Mouse (Mus musculus) lung, adult 2 months (tissue): ENCODE results near the gene Adgrv1. TPM values are rescaled to one million over a fixed set of nuclear protein-coding genes. Genes with fewer than 3 reads are reported as not detected.

ENCODE experiments used
- DNase-seq: peaks from one replicate; pipeline ENCODE4 v3.0.0; 2022
- H3K4me1 ChIP-seq: fragments of 200-500 bp; 2 replicates; pipeline ENCODE4 v1.6.1; 2011; ENCODE audit warnings: low read length; ENCODE audit not compliant: control insufficient read depth, insufficient read depth
- H3K4me3 ChIP-seq: fragments of 200-500 bp; replicated peaks from 2 replicates; pipeline ENCODE3; 2011; ENCODE audit warnings: low read depth, mild to moderate bottlenecking, control low read depth, low read length; ENCODE audit errors: extremely low read depth
- CTCF ChIP-seq: fragments of 200-500 bp; IDR thresholded peaks from 2 replicates; pipeline ENCODE4 v1.5.1; 2011; ENCODE audit warnings: mild to moderate bottlenecking, low read length, control low read depth; ENCODE audit not compliant: insufficient read depth
- POLR2A ChIP-seq: fragments of 200-500 bp; IDR thresholded peaks from 2 replicates; pipeline ENCODE4 v1.6.1; 2011; ENCODE audit warnings: low read depth, mild to moderate bottlenecking, control low read depth, low read length, borderline replicate concordance; ENCODE audit errors: extremely low read depth
- WGBS: fragments of 180-500 bp; shearing (Covaris S2); methylation state at CpG from one replicate; pipeline ENCODE4 v1.1.7; 2018; 5-methylcytosine and 5-hydroxymethylcytosine counted together
- polyA plus RNA-seq: library from polyadenylated mRNA; depleted of rRNA; stranded (reverse); fragments of >200 nt; gene quantifications from 2 replicates; pipeline ENCODE4 v1.2.3, GENCODE M21; 2012

Gene Adgrv1
- polyA plus RNA-seq, 1 experiment, result 1.3 TPM

DNA sequence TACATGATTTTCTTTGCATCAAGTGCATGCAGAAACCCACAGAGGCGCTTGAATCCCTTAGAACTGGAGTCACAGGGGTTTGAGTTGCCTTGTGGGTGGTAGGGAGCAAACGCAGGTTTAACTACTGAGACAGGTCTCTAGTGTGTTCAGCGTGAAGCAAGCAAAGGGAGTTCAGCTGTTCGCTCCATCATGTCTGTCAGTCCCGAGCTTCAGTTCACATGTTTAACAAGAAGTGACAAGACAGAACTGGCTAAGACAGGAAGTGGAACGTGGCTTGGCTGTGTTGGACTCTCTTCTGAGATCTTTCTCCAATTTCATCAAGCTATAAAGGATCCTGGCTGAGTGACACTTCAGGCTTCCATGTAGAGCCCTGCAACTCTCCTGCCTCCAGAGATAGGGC, 523.3 kb downstream of the Adgrv1 start:
- no peak for TF ChIP-seq CTCF
- TF ChIP-seq POLR2A, result no peak
- no peak overlapping the region for H3K4me3 ChIP-seq
- peaks cover 4% of the 10 kb centered on the region for H3K4me1 ChIP-seq
- no peak for DNase-seq
- 67% methylated on average over 6 of the region's 6 CpGs for WGBS

DNA sequence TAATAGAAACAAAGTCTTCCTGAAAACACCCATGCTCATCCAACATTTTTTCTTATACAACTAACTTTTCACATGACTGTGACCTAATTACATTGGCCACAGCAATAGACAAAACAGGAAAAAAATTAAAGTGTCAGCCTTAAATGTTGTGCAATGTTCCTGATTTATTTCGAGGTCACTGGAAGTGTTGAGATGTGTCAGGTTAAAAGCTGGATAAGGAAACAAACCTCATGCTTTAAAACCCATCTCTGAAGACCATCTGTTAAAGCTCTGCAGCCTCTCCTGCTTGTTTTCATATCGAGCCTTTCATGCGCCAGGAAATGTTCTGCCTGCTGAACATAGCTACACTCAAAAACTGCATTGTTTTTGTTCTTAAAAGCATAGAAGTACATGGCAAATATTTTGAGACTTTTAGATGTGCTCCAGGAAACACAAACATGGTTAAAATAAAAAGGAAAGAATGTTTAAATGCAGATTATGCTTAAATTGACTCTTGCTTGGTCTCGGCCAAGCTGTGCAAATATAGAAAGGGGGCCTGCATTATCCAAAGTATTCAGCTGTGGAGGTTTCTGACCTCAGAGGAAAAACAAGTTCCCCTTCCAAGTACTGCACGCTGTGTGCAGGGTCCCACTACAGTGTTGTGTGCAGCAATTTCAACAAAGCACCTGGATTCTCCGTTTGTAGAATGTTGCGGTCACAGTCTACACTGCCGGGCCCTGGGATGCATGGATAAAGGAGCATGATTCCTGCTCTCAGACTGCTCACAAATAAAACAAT, 524.2 kb downstream of the Adgrv1 start:
- 37% methylated on average over 8 of the region's 8 CpGs for WGBS

GRCm38 (mm10) chr13:81107436-81107835, 525.5 kb downstream of the Adgrv1 start:
- DNase-seq, result no peak
- 63% methylated on average over 5 of the region's 5 CpGs for WGBS
- TF ChIP-seq POLR2A (no peak), CTCF (no peak)
- Histone ChIP-seq H3K4me3 (no peak overlapping the region), H3K4me1 (peaks cover 14% of the 10 kb centered on the region)

More for the DNA sequence above, 524.2 kb downstream of the Adgrv1 start:
- H3K4me3 ChIP-seq, result no peak overlapping the region
- DNase-seq, result no peak
- H3K4me1 ChIP-seq, result peaks cover 7% of the 10 kb centered on the region
- TF ChIP-seq CTCF, result no peak
- no peak for TF ChIP-seq POLR2A

GRCm38 (mm10) chr13:81103794-81104193, 529.2 kb downstream of the Adgrv1 start:
- peaks cover 14% of the 10 kb centered on the region for H3K4me1 ChIP-seq
- DNase-seq, result peak; percentile 83
- H3K4me3 ChIP-seq, result no peak overlapping the region
- WGBS, result 37% methylated on average over 4 of the region's 4 CpGs
- TF ChIP-seq CTCF (no peak), POLR2A (no peak)

DNA sequence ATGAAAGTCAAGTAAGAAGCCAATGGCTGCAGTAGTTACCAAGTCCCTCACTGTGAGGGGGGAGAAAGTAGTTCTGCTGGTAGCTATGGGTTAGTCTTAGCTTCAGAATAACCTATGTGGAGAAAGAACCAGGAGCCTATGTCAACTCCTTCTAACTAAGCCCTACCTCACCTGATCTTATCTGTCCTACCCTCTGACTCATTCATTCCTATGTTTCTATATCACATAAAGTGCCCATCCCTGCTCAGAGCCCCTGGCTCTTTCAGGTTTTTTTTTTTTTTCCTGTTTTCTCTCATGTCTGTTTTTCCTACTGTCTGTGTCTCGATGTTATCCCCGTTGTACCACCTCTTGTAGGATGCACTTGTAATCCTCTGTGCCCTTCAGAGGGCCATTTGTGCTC, 536.5 kb downstream of the Adgrv1 start:
- Histone ChIP-seq H3K4me3 (no peak overlapping the region), H3K4me1 (no peaks in the 10 kb centered on the region)
- no peak for DNase-seq
- WGBS, result 90% methylated on average over 2 of the region's 2 CpGs
- TF ChIP-seq POLR2A (no peak), CTCF (no peak)

- Histone ChIP-seq H3K4me1 (no peaks in the 10 kb centered on the region; the same call in 1 of the 2 replicates), H3K4me3 (no peak overlapping the region)
- WGBS, result 62% methylated on average over 6 of the region's 6 CpGs
- no peak for DNase-seq
- no peak for TF ChIP-seq POLR2A
These were observed 538.4 kb downstream of the Adgrv1 start for GRCm38 (mm10) chr13:81094513-81094912.

GRCm38 (mm10) chr13:81090051-81090836, 542.7 kb downstream of the Adgrv1 start:
- no peak for DNase-seq

GRCm38 (mm10) chr13:81086969-81087682, 545.8 kb downstream of the Adgrv1 start:
- Histone ChIP-seq H3K4me1 (no peaks in the 10 kb centered on the region; the same call in 1 of the 2 replicates), H3K4me3 (no peak overlapping the region)
- DNase-seq, result no peak
- 75% methylated on average over 2 of the region's 2 CpGs for WGBS
- TF ChIP-seq CTCF (no peak), POLR2A (no peak)

More at GRCm38 (mm10) chr13:81090051-81090836, 542.7 kb downstream of the Adgrv1 start:
- 66% methylated on average over 1 of the region's 1 CpGs for WGBS
- H3K4me1 ChIP-seq, result no peaks in the 10 kb centered on the region; the same call in 1 of the 2 replicates
- H3K4me3 ChIP-seq, result no peak overlapping the region
- TF ChIP-seq CTCF (no peak), POLR2A (no peak)

DNA sequence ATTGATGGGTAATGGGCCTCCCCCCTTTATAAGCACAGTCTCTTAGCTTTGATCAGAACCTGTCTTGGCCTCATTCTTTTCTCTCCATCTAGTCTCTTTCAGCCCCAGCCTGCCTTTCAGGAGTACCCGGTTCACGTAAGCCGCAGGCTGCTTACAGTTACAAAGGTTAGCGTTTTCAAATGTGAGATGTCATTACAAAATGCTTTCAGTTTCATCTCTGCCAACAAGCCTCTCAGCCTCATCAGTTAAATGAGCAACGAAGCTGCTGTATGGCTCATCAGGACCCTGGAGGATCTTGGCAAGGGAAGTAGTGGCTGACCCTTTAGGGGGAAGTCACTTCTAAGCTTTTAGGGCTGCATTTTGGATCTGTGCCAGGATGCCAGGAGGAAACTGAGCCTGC, 560.7 kb downstream of the Adgrv1 start:
- WGBS, result 70% methylated on average over 5 of the region's 5 CpGs
- DNase-seq, result no peak
- Histone ChIP-seq H3K4me1 (no peaks in the 10 kb centered on the region), H3K4me3 (no peak overlapping the region)
- TF ChIP-seq POLR2A (no peak), CTCF (no peak)

DNA sequence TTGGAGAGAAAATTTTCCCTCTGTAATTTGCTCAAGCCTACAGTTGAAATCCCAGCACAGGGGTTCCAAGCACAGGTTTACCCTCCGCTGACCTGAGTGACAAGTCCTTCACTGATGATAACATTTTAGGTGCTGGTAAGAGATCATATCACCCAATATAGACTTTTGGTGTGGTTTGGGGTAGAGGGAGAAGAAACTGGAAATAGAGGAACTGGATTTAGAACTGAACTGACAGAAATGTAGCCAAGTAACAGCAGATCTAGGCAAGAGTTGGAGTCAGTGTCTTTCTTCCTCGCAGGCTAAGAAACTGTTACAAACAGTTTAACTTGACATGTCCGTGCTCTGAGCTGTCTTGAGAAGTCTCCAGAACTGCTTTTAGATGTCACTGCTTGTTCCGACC, 581.5 kb downstream of the Adgrv1 start:
- no peak for DNase-seq
- no peaks in the 10 kb centered on the region; the same call in 1 of the 2 replicates for H3K4me1 ChIP-seq
- H3K4me3 ChIP-seq, result no peak overlapping the region
- WGBS, result 73% methylated on average over 4 of the region's 4 CpGs
- TF ChIP-seq CTCF, result no peak
- TF ChIP-seq POLR2A, result no peak
